Mouse (Mus musculus): ENCODE results near the gene Myo1e. TPM values are rescaled to one million over a fixed set of nuclear protein-coding genes. Genes with fewer than 3 reads are reported as not detected.

Gene Myo1e
- polyA plus RNA-seq, 1 experiment from 2014 or later = 2.2 TPM

DNA sequence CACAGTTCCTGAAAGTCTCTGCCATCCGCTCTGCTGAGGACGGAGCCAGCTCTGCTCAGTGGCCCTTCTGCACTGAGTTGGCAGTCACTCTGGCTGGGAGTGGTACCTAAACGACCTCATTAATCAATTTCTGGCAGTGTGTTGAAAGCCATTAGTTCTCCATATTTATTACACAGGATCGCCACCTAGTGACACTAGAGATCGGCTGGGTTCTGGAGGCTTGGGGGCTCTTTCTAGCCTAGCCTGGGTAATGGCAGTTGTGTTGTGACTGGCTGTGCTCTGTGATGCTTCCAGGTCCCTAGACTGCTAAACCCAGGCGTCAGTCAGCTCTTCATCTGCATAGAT lies 185.4 kb downstream of the Myo1e start:
- H3K27ac ChIP-seq = no peak overlapping the region
- H3K4me3 ChIP-seq (replicated peaks) = no peak overlapping the region
- ATAC-seq (ENCODE audit: low read depth) (no peak), DNase-seq (no peak)
- no peaks in the 10 kb centered on the region for H3K27me3 ChIP-seq
- WGBS (ENCODE audit: insufficient replicate concordance) = 17% methylated on average over 6 of the region's 6 CpGs
- no peak overlapping the region for H3K4me2 ChIP-seq
- no peak overlapping the region for H3K9ac ChIP-seq
- H3K36me3 ChIP-seq = no peaks in the 10 kb centered on the region
- H3K9me3 ChIP-seq (replicated peaks) = no peaks in the 10 kb centered on the region
- H3K4me1 ChIP-seq (replicated peaks) = peaks cover 12% of the 10 kb centered on the region

DNA sequence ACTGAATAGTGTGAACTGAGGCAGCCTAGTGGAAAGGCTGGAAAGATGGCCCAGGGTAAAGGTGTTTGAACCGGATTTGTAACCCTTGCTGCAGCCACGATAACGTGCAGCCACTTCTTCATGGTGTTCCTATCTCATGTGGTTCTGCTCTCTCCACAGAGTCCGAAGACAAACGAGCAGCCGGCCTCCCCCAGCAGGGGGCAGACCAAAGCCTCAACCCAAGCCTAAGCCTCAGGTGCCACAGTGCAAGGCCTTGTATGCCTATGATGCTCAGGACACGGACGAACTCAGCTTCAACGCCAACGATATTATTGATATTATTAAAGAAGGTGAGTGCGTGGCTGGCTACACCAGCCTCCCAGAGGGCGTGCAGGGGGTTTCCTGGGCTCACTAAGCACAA lies 188.5 kb downstream of the Myo1e start:
- no peak overlapping the region for H3K4me2 ChIP-seq
- H3K9ac ChIP-seq = no peak overlapping the region
- no peaks in the 10 kb centered on the region for H3K27me3 ChIP-seq
- no peak for ATAC-seq (ENCODE audit: low read depth)
- no peak overlapping the region for H3K4me3 ChIP-seq (replicated peaks)
- H3K4me1 ChIP-seq (replicated peaks) = peaks cover 12% of the 10 kb centered on the region
- DNase-seq = no peak
- no peaks in the 10 kb centered on the region for H3K36me3 ChIP-seq
- H3K27ac ChIP-seq = no peak overlapping the region
- 66% methylated on average over 12 of the region's 12 CpGs for WGBS (ENCODE audit: insufficient replicate concordance)
- no peaks in the 10 kb centered on the region for H3K9me3 ChIP-seq (replicated peaks)

DNA sequence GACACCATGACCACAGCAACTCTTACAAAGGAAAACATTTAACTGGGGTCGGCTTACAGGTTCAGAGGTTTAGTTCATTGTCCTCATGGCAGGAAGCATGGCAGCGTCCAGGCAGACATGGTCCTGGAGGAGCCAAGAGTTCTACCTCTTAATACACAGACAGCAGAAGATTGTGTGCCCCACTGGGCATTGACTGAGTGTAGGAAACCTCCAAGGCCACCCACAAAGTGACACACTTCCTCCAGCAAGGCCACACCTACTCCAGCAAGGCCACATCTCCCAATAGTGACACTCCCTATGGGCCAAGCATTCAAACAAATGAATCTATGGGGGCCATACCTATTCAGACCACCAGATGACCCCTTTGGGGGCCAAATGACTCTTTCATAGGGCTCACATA lies 188.9 kb downstream of the Myo1e start:
- Histone ChIP-seq H3K9me3 (replicated peaks) (no peaks in the 10 kb centered on the region), H3K4me3 (replicated peaks) (no peak overlapping the region), H3K27ac (no peak overlapping the region), H3K4me2 (no peak overlapping the region), H3K27me3 (no peaks in the 10 kb centered on the region), H3K9ac (no peak overlapping the region), H3K4me1 (replicated peaks) (peaks cover 12% of the 10 kb centered on the region), H3K36me3 (no peaks in the 10 kb centered on the region)
- WGBS (ENCODE audit: insufficient replicate concordance) = 75% methylated on average over 2 of the region's 2 CpGs
- DNase-seq (no peak), ATAC-seq (ENCODE audit: low read depth) (no peak)

GRCm38 (mm10) chr9:70401937-70402539 lies 194.9 kb downstream of the Myo1e start:
- Histone ChIP-seq H3K36me3 (peaks cover 9% of the 10 kb centered on the region), H3K27ac (no peak overlapping the region), H3K4me2 (no peak overlapping the region), H3K9ac (no peak overlapping the region), H3K9me3 (replicated peaks) (no peaks in the 10 kb centered on the region), H3K4me1 (replicated peaks) (no peaks in the 10 kb centered on the region), H3K27me3 (no peaks in the 10 kb centered on the region), H3K4me3 (replicated peaks) (no peak overlapping the region)
- ATAC-seq (ENCODE audit: low read depth) (no peak), DNase-seq (no peak)
- WGBS (ENCODE audit: insufficient replicate concordance) = 81% methylated on average over 8 of the region's 8 CpGs

GRCm38 (mm10) chr9:70406596-70406995 lies 199.4 kb downstream of the Myo1e start:
- no peaks in the 10 kb centered on the region for H3K27me3 ChIP-seq
- no peaks in the 10 kb centered on the region for H3K4me1 ChIP-seq (replicated peaks)
- H3K27ac ChIP-seq = no peak overlapping the region
- ATAC-seq (ENCODE audit: low read depth) (no peak), DNase-seq (no peak)
- WGBS (ENCODE audit: insufficient replicate concordance) = 86% methylated on average over 3 of the region's 3 CpGs
- H3K9ac ChIP-seq = no peak overlapping the region
- no peak overlapping the region for H3K4me2 ChIP-seq
- H3K36me3 ChIP-seq = peaks cover 54% of the 10 kb centered on the region
- no peaks in the 10 kb centered on the region for H3K9me3 ChIP-seq (replicated peaks)
- no peak overlapping the region for H3K4me3 ChIP-seq (replicated peaks)

DNA sequence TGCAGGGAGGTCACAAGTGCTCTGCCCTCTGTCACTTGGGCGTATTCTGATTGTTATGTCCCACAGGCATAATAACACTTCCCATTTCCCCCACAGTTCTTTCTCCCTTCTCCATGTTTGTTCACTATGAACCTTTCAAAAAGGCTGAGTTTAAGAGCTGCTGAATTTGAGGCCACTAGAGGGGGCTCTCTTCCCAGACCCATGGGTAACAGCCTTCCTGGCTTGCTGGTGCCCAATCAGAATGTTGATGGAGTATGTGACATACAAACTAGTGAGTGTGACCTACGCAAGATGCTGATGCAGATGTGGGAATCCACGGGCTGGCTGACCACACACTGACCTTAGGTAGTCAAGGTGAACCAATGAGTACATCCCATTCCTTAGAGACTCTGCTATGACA lies 201.6 kb downstream of the Myo1e start:
- no peaks in the 10 kb centered on the region for H3K9me3 ChIP-seq (replicated peaks)
- H3K9ac ChIP-seq = no peak overlapping the region
- DNase-seq (no peak), ATAC-seq (ENCODE audit: low read depth) (no peak)
- 95% methylated on average over 3 of the region's 3 CpGs for whole genome bisulfite sequencing (ENCODE audit: insufficient replicate concordance)
- H3K27ac ChIP-seq = no peak overlapping the region
- peaks cover 76% of the 10 kb centered on the region for H3K36me3 ChIP-seq
- no peaks in the 10 kb centered on the region for H3K4me1 ChIP-seq (replicated peaks)
- H3K4me3 ChIP-seq (replicated peaks) = no peak overlapping the region
- no peak overlapping the region for H3K4me2 ChIP-seq
- H3K27me3 ChIP-seq = no peaks in the 10 kb centered on the region

GRCm38 (mm10) chr9:70409743-70410142 lies 202.6 kb downstream of the Myo1e start:
- H3K9me3 ChIP-seq (replicated peaks) = no peaks in the 10 kb centered on the region

GRCm38 (mm10) chr9:70410668-70411067 lies 203.5 kb downstream of the Myo1e start:
- 86% methylated on average over 11 of the region's 11 CpGs for WGBS (ENCODE audit: insufficient replicate concordance)
- no peaks in the 10 kb centered on the region for H3K4me1 ChIP-seq (replicated peaks)
- no peak overlapping the region for H3K4me3 ChIP-seq (replicated peaks)
- ATAC-seq (ENCODE audit: low read depth) (no peak), DNase-seq (no peak)
- no peak overlapping the region for H3K27ac ChIP-seq
- H3K4me2 ChIP-seq = no peak overlapping the region
- no peak overlapping the region for H3K9ac ChIP-seq
- peaks cover 95% of the 10 kb centered on the region for H3K36me3 ChIP-seq
- H3K27me3 ChIP-seq = no peaks in the 10 kb centered on the region
- H3K9me3 ChIP-seq (replicated peaks) = no peaks in the 10 kb centered on the region

More at GRCm38 (mm10) chr9:70409743-70410142, 202.6 kb downstream of the Myo1e start:
- no peaks in the 10 kb centered on the region for H3K4me1 ChIP-seq (replicated peaks)
- no peak overlapping the region for H3K9ac ChIP-seq
- no peak overlapping the region for H3K27ac ChIP-seq
- WGBS (ENCODE audit: insufficient replicate concordance) = 91% methylated on average over 8 of the region's 8 CpGs
- no peak for DNase-seq
- no peak overlapping the region for H3K4me3 ChIP-seq (replicated peaks)
- no peaks in the 10 kb centered on the region for H3K27me3 ChIP-seq
- no peak for ATAC-seq (ENCODE audit: low read depth)
- no peak overlapping the region for H3K4me2 ChIP-seq
- H3K36me3 ChIP-seq = peaks cover 86% of the 10 kb centered on the region

DNA sequence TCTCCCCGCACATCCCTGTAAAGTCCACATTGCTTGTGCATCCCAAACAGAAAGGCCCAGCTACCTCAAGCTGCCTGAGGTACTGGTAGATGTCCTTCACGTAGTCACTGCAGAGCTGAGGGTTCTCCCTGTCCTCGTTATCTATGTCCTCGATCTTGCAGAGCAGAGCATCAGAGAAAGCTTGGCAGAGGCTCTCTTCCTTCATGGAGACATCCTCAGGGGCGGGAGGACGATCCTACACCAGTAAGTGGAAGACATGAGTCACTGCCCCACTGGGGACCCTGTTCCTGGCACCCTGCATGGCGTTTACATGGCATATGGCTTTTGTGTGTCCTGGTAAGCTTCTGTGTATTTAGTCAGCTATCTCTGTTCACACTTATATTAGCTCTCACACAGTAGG lies 205.9 kb downstream of the Myo1e start:
- Histone ChIP-seq H3K4me2 (no peak overlapping the region), H3K9ac (no peak overlapping the region), H3K9me3 (replicated peaks) (no peaks in the 10 kb centered on the region), H3K27me3 (no peaks in the 10 kb centered on the region), H3K27ac (no peak overlapping the region), H3K4me1 (replicated peaks) (no peaks in the 10 kb centered on the region), H3K4me3 (replicated peaks) (no peak overlapping the region), H3K36me3 (peaks cover 98% of the 10 kb centered on the region)
- WGBS (ENCODE audit: insufficient replicate concordance) = 88% methylated on average over 7 of the region's 7 CpGs
- ATAC-seq (ENCODE audit: low read depth) = no peak
- no peak for DNase-seq

- H3K4me1 ChIP-seq (replicated peaks) = peaks cover 20% of the 10 kb centered on the region
- no peak overlapping the region for H3K4me2 ChIP-seq
- H3K4me3 ChIP-seq (replicated peaks) = no peak overlapping the region
- H3K9me3 ChIP-seq (replicated peaks) = no peaks in the 10 kb centered on the region
- DNase-seq (peak; percentile 18), ATAC-seq (ENCODE audit: low read depth) (no peak)
- no peak overlapping the region for H3K27ac ChIP-seq
- H3K27me3 ChIP-seq = no peaks in the 10 kb centered on the region
- H3K36me3 ChIP-seq = peaks cover 78% of the 10 kb centered on the region
- H3K9ac ChIP-seq = no peak overlapping the region
- WGBS (ENCODE audit: insufficient replicate concordance) = 63% methylated on average over 3 of the region's 3 CpGs
Measured at GRCm38 (mm10) chr9:70416412-70416811, 209.3 kb downstream of the Myo1e start.

GRCm38 (mm10) chr9:70421257-70422056 lies 214.3 kb downstream of the Myo1e start, which contains the start of gene Ccnb2:
Gene Ccnb2 (minus strand): TSS chr9:70421547.
- DNase-seq (peak; percentile 91), ATAC-seq (ENCODE audit: low read depth) (peak; percentile 100)
- H3K4me2 ChIP-seq = peak within 1 kb of the TSS; percentile 77
- peaks cover 47% of the 10 kb centered on the region for H3K36me3 ChIP-seq
- peak within 1 kb of the TSS; percentile 99 for H3K9ac ChIP-seq
- H3K4me1 ChIP-seq (replicated peaks) = peaks cover 26% of the 10 kb centered on the region
- H3K27ac ChIP-seq = peak within 1 kb of the TSS; percentile 97
- no peaks in the 10 kb centered on the region for H3K9me3 ChIP-seq (replicated peaks)
- WGBS (ENCODE audit: insufficient replicate concordance) = 1% methylated on average over 45 of the region's 45 CpGs
- H3K4me3 ChIP-seq (replicated peaks) = peak within 1 kb of the TSS; percentile 97
- H3K27me3 ChIP-seq = no peaks in the 10 kb centered on the region

GRCm38 (mm10) chr9:70422661-70423060 lies 215.5 kb downstream of the Myo1e start:
- H3K9me3 ChIP-seq (replicated peaks) = no peaks in the 10 kb centered on the region
- H3K36me3 ChIP-seq = peaks cover 46% of the 10 kb centered on the region
- no peaks in the 10 kb centered on the region for H3K27me3 ChIP-seq
- H3K9ac ChIP-seq = no peak overlapping the region
- H3K4me2 ChIP-seq = no peak overlapping the region
- WGBS (ENCODE audit: insufficient replicate concordance) = 87% methylated on average over 2 of the region's 2 CpGs
- H3K4me1 ChIP-seq (replicated peaks) = peaks cover 26% of the 10 kb centered on the region
- ATAC-seq (ENCODE audit: low read depth) (no peak), DNase-seq (no peak)
- no peak overlapping the region for H3K4me3 ChIP-seq (replicated peaks)
- no peak overlapping the region for H3K27ac ChIP-seq
